Mouse (Mus musculus) spleen, postnatal 4 days (tissue): ENCODE measurements around the gene Mylk.
"Not testable (repeated sequence)": the region's sequence is repeated elsewhere in the genome, so short reads cannot be mapped to it uniquely, and the experiment has no call there.

ENCODE experiments used
- DNase-seq, 2 experiments: peaks; one replicate each; pipeline ENCODE4 v3.0.0; 2022; ENCODE audit warnings: low spot score in 2 of 2

Gene Mylk

GRCm38 (mm10) chr16:34770127-34770526 is 25.1 kb downstream of the Mylk start:
- DNase-seq = no peak

GRCm38 (mm10) chr16:34772445-34773032 is 27.5 kb downstream of the Mylk start:
- DNase-seq = no peak

- DNase-seq = no peak
These were observed 37.4 kb downstream of the Mylk start for GRCm38 (mm10) chr16:34782442-34782841.

- DNase-seq = no peak
These were observed 38.5 kb downstream of the Mylk start for GRCm38 (mm10) chr16:34783536-34783935.

- DNase-seq = no peak
These were observed 39.7 kb downstream of the Mylk start for GRCm38 (mm10) chr16:34784675-34785074.

GRCm38 (mm10) chr16:34792555-34792954 is 47.5 kb downstream of the Mylk start:
- DNase-seq = no peak

GRCm38 (mm10) chr16:34793000-34793399 is 48.0 kb downstream of the Mylk start:
- DNase-seq = no peak

GRCm38 (mm10) chr16:34801222-34801621 is 56.2 kb downstream of the Mylk start:
- no peak for DNase-seq

- DNase-seq = no peak
These were observed 59.4 kb downstream of the Mylk start for GRCm38 (mm10) chr16:34804286-34805010.

GRCm38 (mm10) chr16:34806883-34807767 is 62.1 kb downstream of the Mylk start:
- no peak for DNase-seq

- DNase-seq = no peak
These were observed 62.8 kb downstream of the Mylk start for GRCm38 (mm10) chr16:34807768-34808275.

GRCm38 (mm10) chr16:34812165-34812564 is 67.2 kb downstream of the Mylk start:
- no peak for DNase-seq

GRCm38 (mm10) chr16:34813161-34813560 is 68.2 kb downstream of the Mylk start:
- DNase-seq = not testable (repeated sequence)

GRCm38 (mm10) chr16:34813570-34813969 is 68.6 kb downstream of the Mylk start:
- DNase-seq = no peak

- no peak for DNase-seq
These were observed 69.6 kb downstream of the Mylk start for GRCm38 (mm10) chr16:34814612-34815011.

- no peak for DNase-seq
These were observed 71.5 kb downstream of the Mylk start for GRCm38 (mm10) chr16:34816548-34816947.

GRCm38 (mm10) chr16:34825111-34825744 is 80.2 kb downstream of the Mylk start:
- no peak for DNase-seq

- DNase-seq = no peak
These were observed 89.5 kb downstream of the Mylk start for GRCm38 (mm10) chr16:34834477-34834876.

GRCm38 (mm10) chr16:34839004-34839703 is 94.1 kb downstream of the Mylk start:
- no peak for DNase-seq

GRCm38 (mm10) chr16:34839704-34840331 is 94.8 kb downstream of the Mylk start:
- DNase-seq = no peak

- DNase-seq = no peak
These were observed 99.8 kb downstream of the Mylk start for GRCm38 (mm10) chr16:34844783-34845182.
